Comparison of ENCODE assay signal across 18 mouse cellular contexts in the genomic region with DNA sequence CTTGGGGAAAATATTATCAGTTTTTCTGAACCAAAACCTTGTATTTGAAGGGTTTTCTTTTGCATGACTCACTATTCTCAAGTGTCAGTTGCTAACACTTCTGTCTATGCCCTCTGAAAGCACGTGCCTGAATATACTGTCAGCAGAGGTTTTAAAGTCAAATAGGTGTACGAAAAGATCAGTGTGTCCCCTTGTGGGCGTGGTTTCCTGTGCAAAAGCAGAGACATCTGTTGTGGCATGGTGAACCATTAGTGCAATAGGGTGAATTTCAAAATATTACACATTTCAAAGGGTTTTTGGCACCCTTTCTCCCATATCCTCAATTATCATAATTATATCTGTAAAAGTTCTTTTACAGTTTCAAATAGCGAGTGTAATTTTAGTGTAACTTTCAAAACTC.
"Had no signal": no experiment of that assay in that cellular context is flagged by ENCODE, and none has a peak within 500 bp of the region (broad histone marks: within the 10 kb centered on the region; RNA-seq: fewer than 3 reads in every experiment).

No protein-coding gene starts in this region.

- H3K9me3 ChIP-seq: liver, embryonic 15.5 days; lung, embryonic 15.5 days; midbrain, embryonic 13.5 days; midbrain, embryonic 15.5 days; neural tube, embryonic 12.5 days; stomach, embryonic 15.5 days had no signal

- H3K36me3 ChIP-seq: liver, embryonic 15.5 days; lung, embryonic 15.5 days; midbrain, embryonic 13.5 days; midbrain, embryonic 15.5 days; neural tube, embryonic 12.5 days; stomach, embryonic 15.5 days had no signal

- H3K4me1 ChIP-seq: liver, embryonic 15.5 days; lung, embryonic 15.5 days; megakaryocyte, embryonic 14.5 days; stomach, embryonic 15.5 days had no signal

- H3K4me3 ChIP-seq: liver, embryonic 15.5 days; lung, embryonic 15.5 days; megakaryocyte, embryonic 14.5 days; midbrain, embryonic 13.5 days; midbrain, embryonic 15.5 days; neural tube, embryonic 12.5 days; stomach, embryonic 15.5 days had no signal

- DNase-seq: liver, postnatal 0 days; lung, adult 2 months; lung, postnatal 14 days; lung, postnatal 36 days; right cerebral cortex, postnatal 14 days; thymus, adult 2 months; thymus, postnatal 25 days; thymus, postnatal 4 days had no signal

- H3K9ac ChIP-seq: liver, embryonic 15.5 days; liver, postnatal 0 days; lung, embryonic 15.5 days; midbrain, embryonic 13.5 days; midbrain, embryonic 15.5 days; neural tube, embryonic 12.5 days; stomach, embryonic 15.5 days had no signal

- ATAC-seq: liver, postnatal 0 days; midbrain, embryonic 13.5 days; midbrain, embryonic 15.5 days had no signal

- H3K4me2 ChIP-seq: liver, embryonic 15.5 days; lung, embryonic 15.5 days; midbrain, embryonic 11.5 days; midbrain, embryonic 13.5 days; midbrain, embryonic 15.5 days; neural tube, embryonic 12.5 days; stomach, embryonic 15.5 days had no signal

- H3K27me3 ChIP-seq: liver, embryonic 15.5 days; lung, embryonic 15.5 days; megakaryocyte, embryonic 14.5 days; midbrain, embryonic 13.5 days; midbrain, embryonic 15.5 days; neural tube, embryonic 12.5 days; stomach, embryonic 15.5 days had no signal

- H3K27ac ChIP-seq: liver, embryonic 15.5 days; lung, embryonic 15.5 days; macrophage; midbrain, embryonic 13.5 days; midbrain, embryonic 15.5 days; neural tube, embryonic 12.5 days; stomach, embryonic 15.5 days; stomach, postnatal 0 days had no signal
